Mouse (Mus musculus) G1E (cell line): ENCODE measurements around the gene Drap1.

Experiments used
- CTCF ChIP-seq: IDR thresholded peaks from 2 replicates; pipeline ENCODE4 v1.5.1; 2012; ENCODE audit warnings: low read depth, low read length, inconsistent platforms, mixed read lengths
- GATA1 ChIP-seq: IDR thresholded peaks from 2 replicates; pipeline ENCODE4 v1.6.1; 2012; ENCODE audit warnings: borderline replicate concordance, low read length, inconsistent platforms, mixed read lengths
- POLR2AphosphoS5 ChIP-seq: IDR thresholded peaks from 2 replicates; pipeline ENCODE4 v1.6.1; 2012; ENCODE audit warnings: low read depth, low read length, inconsistent platforms; ENCODE audit not compliant: insufficient replicate concordance
- TAL1 ChIP-seq: conservative IDR thresholded peaks from 2 replicates; pipeline ENCODE4 v1.6.1; 2012; ENCODE audit warnings: low read depth, low read length, inconsistent platforms, mixed read lengths

GRCm38 (mm10) chr19:5426640-5427290, 2.0 kb upstream of the Drap1 start:
- TF ChIP-seq CTCF (no peak), TAL1 (no peak), GATA1 (no peak), POLR2AphosphoS5 (no peak)
